Mouse (Mus musculus) midbrain, postnatal 0 days (tissue): ENCODE results near the gene Pdia3. TPM values are rescaled to one million over a fixed set of nuclear protein-coding genes. Genes with fewer than 3 reads are reported as not detected.
"Not testable (repeated sequence)": the region's sequence is repeated elsewhere in the genome, so short reads cannot be mapped to it uniquely, and the experiment has no call there.

Source experiments
- ATAC-seq: fragments of 200-750 bp; cut with Nextera tagmentation; 2 replicates; pipeline ENCODE4 v1.8.0; 2017; ENCODE audit warnings: moderate number of reproducible peaks, mild to moderate bottlenecking, moderate TSS enrichment, moderate library complexity; ENCODE audit not compliant: low FRiP score
- DNase-seq: peaks from one replicate; pipeline ENCODE4 v3.0.0-alpha.2; 2015; ENCODE audit warnings: low spot score
- H3K27ac ChIP-seq: fragments of 300-500 bp; sonication (generic); 2 replicates; pipeline ENCODE4 v1.5.1; 2014; ENCODE audit warnings: low read depth, mild to moderate bottlenecking, low read length, mixed read lengths
- H3K27me3 ChIP-seq: fragments of 300-500 bp; sonication (generic); 2 replicates; pipeline ENCODE4 v1.6.1; 2014; ENCODE audit warnings: low read length, control low read depth, mixed read lengths; ENCODE audit not compliant: insufficient read depth
- H3K36me3 ChIP-seq: fragments of 300-500 bp; sonication (generic); 2 replicates; pipeline ENCODE4 v1.6.1; 2014; ENCODE audit warnings: low read length, control low read depth, mixed read lengths; ENCODE audit not compliant: insufficient read depth
- H3K4me1 ChIP-seq: fragments of 300-500 bp; sonication (generic); 2 replicates; pipeline ENCODE4 v1.6.1; 2014; ENCODE audit warnings: mild to moderate bottlenecking, control low read depth, antibody characterized with exemption, low read length, mixed read lengths; ENCODE audit not compliant: insufficient read depth
- H3K4me2 ChIP-seq: fragments of 300-500 bp; sonication (generic); 2 replicates; pipeline ENCODE4 v1.6.1; 2014; ENCODE audit warnings: low read depth, mild to moderate bottlenecking, low read length, mixed read lengths; ENCODE audit not compliant: poor library complexity, severe bottlenecking
- H3K4me3 ChIP-seq: fragments of 300-500 bp; sonication (generic); 2 replicates; pipeline ENCODE4 v1.5.1; 2014; ENCODE audit warnings: low read depth, mild to moderate bottlenecking, low read length, moderate library complexity
- H3K9ac ChIP-seq: fragments of 300-500 bp; sonication (generic); replicated peaks from 2 replicates; pipeline ENCODE4 v1.6.1; 2014; ENCODE audit warnings: mild to moderate bottlenecking, low read length, moderate library complexity, mixed read lengths; ENCODE audit not compliant: poor library complexity, severe bottlenecking
- H3K9me3 ChIP-seq: fragments of 300-500 bp; sonication (generic); 2 replicates; pipeline ENCODE4 v1.6.1; 2016; ENCODE audit warnings: low read length, control low read depth
- CTCF ChIP-seq: IDR thresholded peaks from 2 replicates; pipeline ENCODE4 v1.5.1; 2016; ENCODE audit warnings: antibody characterized with exemption, mild to moderate bottlenecking
- WGBS: fragments of 180-500 bp; shearing (Covaris S2); extraction: QIAGEN DNeasy Blood & Tissue Kit; methylation state at CpG from one replicate; pipeline ENCODE4 v1.1.7; 2014; 5-methylcytosine and 5-hydroxymethylcytosine counted together
- polyA plus RNA-seq: library from polyadenylated mRNA; unstranded; fragments of >200 nt; fragmentation: Nextera tagmentation; extraction: Ambion mirVana; gene quantifications from 2 replicates; pipeline ENCODE4 v1.2.1, GENCODE M21; 2015
- total RNA-seq: library from RNA; depleted of rRNA; stranded (reverse); fragments of >200 nt; gene quantifications from 2 replicates; pipeline ENCODE4 v1.2.3, GENCODE M21; 2014

Gene Pdia3
- total and polyA plus RNA-seq, 2 experiments from 2014 or later: 61.9 to 301 TPM

GRCm38 (mm10) chr2:121474180-121474535 lies 60.6 kb downstream of the Pdia3 start:
- Histone ChIP-seq H3K27ac (0 out of 2 replicates have a peak overlapping the region, but pooled peaks have one; percentile 47), H3K9ac (no peak overlapping the region; the same call in 1 of the 2 replicates), H3K27me3 (no peaks in the 10 kb centered on the region), H3K36me3 (no peaks in the 10 kb centered on the region), H3K4me3 (peak overlapping the region; percentile 51), H3K9me3 (no peaks in the 10 kb centered on the region), H3K4me2 (peak overlapping the region; percentile 57), H3K4me1 (no peaks in the 10 kb centered on the region)
- WGBS: 36% methylated on average over 8 of the region's 8 CpGs
- ATAC-seq (peak; percentile 62), DNase-seq (no peak)
- TF ChIP-seq CTCF: no peak

GRCm38 (mm10) chr2:121475306-121475705 lies 61.7 kb downstream of the Pdia3 start:
- not testable (repeated sequence) for H3K27ac ChIP-seq, H3K9me3 ChIP-seq, DNase-seq, H3K9ac ChIP-seq, H3K4me3 ChIP-seq, ATAC-seq, H3K4me2 ChIP-seq, H3K36me3 ChIP-seq, H3K4me1 ChIP-seq, H3K27me3 ChIP-seq
- WGBS: 99% methylated on average over 2 of the region's 2 CpGs

GRCm38 (mm10) chr2:121477491-121478266 lies 64.1 kb downstream of the Pdia3 start:
- no peak for ATAC-seq
- Histone ChIP-seq H3K36me3 (no peaks in the 10 kb centered on the region), H3K27ac (no peak overlapping the region), H3K9me3 (no peaks in the 10 kb centered on the region), H3K27me3 (no peaks in the 10 kb centered on the region), H3K4me1 (no peaks in the 10 kb centered on the region), H3K9ac (no peak overlapping the region), H3K4me2 (no peak overlapping the region), H3K4me3 (no peak overlapping the region)
- 78% methylated on average over 3 of the region's 3 CpGs for WGBS
- DNase-seq: no peak
- TF ChIP-seq CTCF: no peak

GRCm38 (mm10) chr2:121480498-121480897 lies 66.9 kb downstream of the Pdia3 start:
- Histone ChIP-seq H3K9ac (no peak overlapping the region), H3K9me3 (no peaks in the 10 kb centered on the region), H3K27me3 (no peaks in the 10 kb centered on the region), H3K27ac (no peak overlapping the region), H3K4me1 (no peaks in the 10 kb centered on the region), H3K4me2 (no peak overlapping the region), H3K36me3 (no peaks in the 10 kb centered on the region), H3K4me3 (no peak overlapping the region)
- WGBS: 66% methylated on average over 3 of the region's 3 CpGs
- TF ChIP-seq CTCF: peak; percentile 55
- DNase-seq (no peak), ATAC-seq (no peak)

GRCm38 (mm10) chr2:121480916-121481315 lies 67.3 kb downstream of the Pdia3 start:
- not testable (repeated sequence) for H3K4me1 ChIP-seq, H3K4me2 ChIP-seq, H3K9me3 ChIP-seq, ATAC-seq, H3K27ac ChIP-seq, H3K36me3 ChIP-seq, DNase-seq, H3K27me3 ChIP-seq, H3K9ac ChIP-seq, H3K4me3 ChIP-seq
- 90% methylated on average over 13 of the region's 13 CpGs for WGBS

GRCm38 (mm10) chr2:121483576-121483975 lies 70.0 kb downstream of the Pdia3 start:
- no peaks in the 10 kb centered on the region for H3K36me3 ChIP-seq
- H3K4me1 ChIP-seq: no peaks in the 10 kb centered on the region
- TF ChIP-seq CTCF: no peak
- ATAC-seq (no peak), DNase-seq (no peak)
- no peak overlapping the region for H3K9ac ChIP-seq
- no peak overlapping the region for H3K27ac ChIP-seq
- H3K27me3 ChIP-seq: no peaks in the 10 kb centered on the region
- H3K4me3 ChIP-seq: no peak overlapping the region
- H3K9me3 ChIP-seq: no peaks in the 10 kb centered on the region
- no peak overlapping the region for H3K4me2 ChIP-seq
- 38% methylated on average over 8 of the region's 8 CpGs for WGBS

GRCm38 (mm10) chr2:121484403-121484802 lies 70.8 kb downstream of the Pdia3 start:
- ATAC-seq, H3K9ac ChIP-seq, H3K27ac ChIP-seq, H3K36me3 ChIP-seq, H3K4me3 ChIP-seq, H3K4me2 ChIP-seq, H3K4me1 ChIP-seq, DNase-seq, H3K9me3 ChIP-seq, H3K27me3 ChIP-seq: not testable (repeated sequence)
- 100% methylated on average over 1 of the region's 2 CpGs for WGBS
